Mouse (Mus musculus): ENCODE data around the gene Kank2.
A peak's percentile ranks its signal among the peaks of the same experiment; 100 is the strongest.
"Not testable (repeated sequence)": the region's sequence is repeated elsewhere in the genome, so short reads cannot be mapped to it uniquely, and the experiment has no call there.

Gene Kank2

DNA sequence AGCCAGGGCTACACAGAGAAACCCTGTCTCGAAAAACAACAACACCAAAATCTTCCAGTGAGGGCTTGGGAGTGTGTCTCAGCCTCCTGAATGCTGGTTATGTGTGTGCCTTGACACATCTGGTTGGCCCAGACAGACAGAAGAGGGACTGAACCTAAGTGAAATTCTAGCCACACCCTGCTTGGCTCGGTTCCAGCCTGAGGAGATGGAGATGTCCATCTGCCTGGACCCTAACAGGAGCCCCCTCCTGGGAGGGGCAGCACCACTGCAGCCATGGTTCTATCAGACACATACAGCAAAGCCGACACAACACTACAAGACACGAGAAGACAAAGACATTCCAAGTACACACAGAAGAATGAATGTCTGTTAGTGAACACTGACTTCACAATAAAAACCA, 19.6 kb upstream of the Kank2 start:
- no peak for DNase-seq (ENCODE audit: low spot score in 2 of 2)

- no peak for DNase-seq (ENCODE audit: low spot score in 2 of 2)
Observed at GRCm38 (mm10) chr9:21816716-21817305, 18.3 kb upstream of the Kank2 start.

DNA sequence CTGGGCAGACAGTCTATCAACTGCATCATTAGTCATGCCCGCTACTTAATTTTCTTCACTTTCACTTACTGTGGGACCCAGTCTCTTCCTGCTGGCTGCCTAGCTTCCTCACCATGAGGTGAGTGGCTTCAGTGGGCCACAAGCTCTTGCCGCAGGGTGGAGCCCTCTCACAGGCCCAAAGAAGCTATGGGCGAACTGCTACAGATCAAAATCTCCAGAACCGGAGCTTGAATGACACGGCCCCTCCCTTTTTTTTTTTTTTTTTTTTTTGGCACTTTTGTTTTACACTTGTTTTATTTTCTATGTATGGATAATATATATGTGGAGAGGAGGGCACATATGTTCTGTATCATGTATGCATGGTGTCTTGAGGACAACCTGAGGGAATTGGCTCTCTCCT, 12.6 kb upstream of the Kank2 start:
- no peak for DNase-seq (ENCODE audit: low spot score in 2 of 2)

DNA sequence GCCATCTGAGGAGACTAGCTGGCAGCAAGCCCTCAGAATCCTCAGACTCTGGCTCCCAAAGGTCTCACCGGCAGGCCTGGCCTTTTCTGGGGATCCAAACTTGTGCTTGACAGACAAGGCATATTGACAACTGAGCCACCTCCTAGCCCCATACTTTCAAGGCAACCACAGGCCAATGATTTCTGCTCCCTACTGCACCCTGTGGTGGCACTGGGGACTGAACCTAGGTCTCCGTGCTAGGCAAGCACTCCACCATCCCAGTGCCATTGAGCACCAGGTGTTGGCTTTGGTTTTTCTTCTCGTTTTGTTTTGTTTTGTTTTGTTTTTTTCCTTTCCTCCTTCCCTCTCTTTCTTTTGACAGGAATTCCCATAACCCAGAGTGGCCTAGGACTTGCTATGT, 10.0 kb upstream of the Kank2 start:
- DNase-seq (ENCODE audit: low spot score in 2 of 2): no peak

- no peak for DNase-seq (ENCODE audit: low spot score in 2 of 2)
Observed at GRCm38 (mm10) chr9:21806976-21807375, 8.4 kb upstream of the Kank2 start.

DNA sequence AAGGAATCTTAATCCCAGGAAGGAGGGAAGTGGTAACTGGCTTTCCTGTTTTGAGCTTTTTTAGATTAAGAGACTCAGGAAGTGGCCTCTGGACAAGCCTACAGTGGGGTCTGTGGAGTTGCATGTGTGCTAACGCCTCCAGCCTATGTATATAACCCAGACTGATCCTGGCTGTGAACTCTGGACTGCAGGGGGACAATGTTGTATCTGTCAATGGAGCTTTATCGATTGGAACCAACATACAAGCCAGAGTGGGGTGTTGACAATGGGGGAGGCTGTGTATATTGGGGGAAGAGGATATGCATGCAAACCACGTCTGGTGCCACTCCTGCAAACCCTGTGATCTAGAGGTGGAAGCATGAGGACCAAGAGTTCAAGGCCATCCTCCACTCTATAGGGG, 7.8 kb upstream of the Kank2 start:
- no peak for DNase-seq (ENCODE audit: low spot score in 2 of 2)

DNA sequence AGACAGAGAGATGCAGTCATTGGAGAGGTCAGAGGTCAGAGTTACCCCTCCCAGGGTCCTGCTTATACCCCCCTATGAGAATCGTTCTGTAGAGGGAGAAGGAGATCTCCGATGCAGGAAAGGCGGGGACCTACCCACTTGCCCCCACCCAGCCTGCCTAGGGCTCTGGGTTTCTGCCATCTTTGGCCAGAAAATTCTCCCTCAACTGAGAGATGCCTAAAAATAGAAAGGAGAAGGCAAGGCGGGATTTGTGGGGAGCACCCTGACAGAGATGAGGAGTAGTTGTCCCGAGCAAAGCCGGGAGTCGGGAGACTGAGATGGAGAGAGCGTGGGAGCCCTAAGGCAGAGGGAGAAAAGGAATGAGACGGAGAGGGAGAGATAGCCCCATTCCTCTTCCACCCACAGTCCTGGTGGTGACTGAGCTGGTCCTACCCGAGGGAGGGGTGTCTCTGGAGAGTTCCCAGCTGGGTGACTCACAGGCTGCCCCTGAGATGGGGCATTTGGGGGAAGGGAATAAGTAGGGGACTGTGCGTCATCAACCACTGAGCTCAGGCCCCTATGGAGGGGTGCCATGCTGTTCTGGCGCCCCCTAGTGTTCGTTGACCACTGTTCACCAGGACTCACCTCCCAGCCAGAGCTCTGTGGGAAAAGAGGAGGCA, 5.6 kb upstream of the Kank2 start:
- DNase-seq (ENCODE audit: low spot score in 2 of 2): peak; percentile 77 to 88

- no peak for DNase-seq (ENCODE audit: low spot score in 2 of 2)
Observed at GRCm38 (mm10) chr9:21801591-21801990, 3.0 kb upstream of the Kank2 start.

DNA sequence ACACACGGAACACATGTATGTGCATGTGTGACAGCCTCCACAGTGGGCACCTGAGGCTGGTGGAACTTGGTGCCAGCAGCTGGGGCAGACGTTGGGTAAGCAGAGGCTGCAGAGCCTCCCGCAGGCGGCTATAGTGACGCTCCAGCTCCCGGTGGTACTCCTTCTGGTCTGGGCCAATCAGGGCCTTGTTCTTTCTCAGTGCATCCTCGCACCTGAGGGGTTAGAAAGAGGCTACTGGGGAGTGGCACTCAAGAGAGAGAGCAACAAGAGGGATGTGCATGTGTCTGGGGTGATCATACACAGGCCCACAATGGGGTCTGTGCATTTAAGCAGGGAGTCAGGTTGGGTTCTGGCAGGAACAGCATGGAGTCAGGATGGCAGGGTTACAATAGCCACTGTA, 2.6 kb upstream of the Kank2 start:
- DNase-seq (ENCODE audit: low spot score in 2 of 2): no peak

- no peak for DNase-seq (ENCODE audit: low spot score in 2 of 2)
Observed at GRCm38 (mm10) chr9:21799010-21799350, 436 bp upstream of the Kank2 start.

GRCm38 (mm10) chr9:21797921-21798344, 611 bp downstream of the Kank2 start:
- DNase-seq (ENCODE audit: low spot score in 2 of 2): peak; percentile 75 to 80

GRCm38 (mm10) chr9:21796919-21797318, 1.6 kb downstream of the Kank2 start:
- DNase-seq (ENCODE audit: low spot score in 2 of 2): no peak

GRCm38 (mm10) chr9:21796259-21796658, 2.3 kb downstream of the Kank2 start:
- no peak for DNase-seq (ENCODE audit: low spot score in 2 of 2)

- no peak for DNase-seq (ENCODE audit: low spot score in 2 of 2)
Observed at GRCm38 (mm10) chr9:21795579-21795978, 3.0 kb downstream of the Kank2 start.

DNA sequence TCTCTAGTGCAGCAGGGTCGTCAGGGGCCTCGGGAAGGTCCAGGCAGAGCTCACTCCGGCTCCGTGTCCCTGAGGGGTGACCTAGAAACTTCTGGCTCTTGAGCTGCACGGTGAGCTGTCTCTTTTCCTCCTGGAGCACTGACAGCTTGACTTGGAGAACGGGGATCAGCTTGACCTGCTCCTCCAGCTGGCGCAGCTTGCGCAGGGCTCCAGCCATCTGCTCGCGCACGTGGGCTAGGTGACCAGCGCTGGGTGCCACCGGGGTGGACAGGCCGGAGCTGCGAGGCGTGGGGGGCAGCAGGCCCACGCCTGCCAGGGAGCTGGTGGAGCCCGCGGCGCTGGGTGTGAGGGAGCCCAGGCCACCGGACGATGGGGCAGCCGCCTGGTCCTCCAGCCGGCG, 3.6 kb downstream of the Kank2 start:
- DNase-seq (ENCODE audit: low spot score in 2 of 2): no peak

- no peak for DNase-seq (ENCODE audit: low spot score in 2 of 2)
Observed at GRCm38 (mm10) chr9:21794344-21794834, 4.2 kb downstream of the Kank2 start.

DNA sequence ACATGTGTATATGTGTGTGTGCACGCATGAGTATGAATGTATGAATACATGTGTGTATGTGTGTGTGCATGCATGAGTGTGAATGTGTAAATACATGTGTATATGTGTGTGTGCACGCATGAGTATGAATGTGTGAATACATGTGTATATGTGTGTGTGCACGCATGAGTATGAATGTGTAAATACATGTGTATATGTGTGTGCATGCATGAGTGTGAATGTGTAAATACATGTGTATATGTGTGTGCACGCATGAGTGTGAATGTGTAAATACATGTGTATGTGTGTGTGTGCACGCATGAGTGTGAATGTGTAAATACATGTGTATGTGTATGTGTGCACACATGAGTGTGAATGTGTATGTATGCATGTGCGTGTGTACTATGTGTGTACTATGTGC, 5.0 kb downstream of the Kank2 start:
- not testable (repeated sequence) for DNase-seq (ENCODE audit: low spot score in 2 of 2)

GRCm38 (mm10) chr9:21792644-21793043, 5.9 kb downstream of the Kank2 start:
- no peak for DNase-seq (ENCODE audit: low spot score in 2 of 2)

DNA sequence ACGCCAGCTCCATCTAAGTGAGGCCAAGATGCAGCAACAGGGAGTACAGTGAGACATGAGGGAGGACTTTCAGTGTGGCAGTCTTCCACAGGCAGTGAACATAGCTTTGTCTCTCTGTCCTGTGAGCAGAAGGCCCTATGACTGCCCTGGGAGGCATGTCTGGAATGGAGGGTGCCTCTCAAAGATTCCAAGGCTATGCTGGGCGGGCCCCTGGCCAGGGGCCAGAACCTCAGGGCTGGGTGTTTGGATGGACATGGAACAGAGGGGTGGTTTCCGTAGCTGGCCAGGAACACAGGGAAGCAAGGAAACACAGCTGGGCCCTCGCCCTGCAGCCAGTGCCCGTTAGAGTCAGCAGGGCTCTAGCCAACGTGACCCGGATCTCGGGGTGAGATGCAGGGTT, 6.7 kb downstream of the Kank2 start:
- DNase-seq (ENCODE audit: low spot score in 2 of 2): peak in 1 of 2 experiments; percentile 68

DNA sequence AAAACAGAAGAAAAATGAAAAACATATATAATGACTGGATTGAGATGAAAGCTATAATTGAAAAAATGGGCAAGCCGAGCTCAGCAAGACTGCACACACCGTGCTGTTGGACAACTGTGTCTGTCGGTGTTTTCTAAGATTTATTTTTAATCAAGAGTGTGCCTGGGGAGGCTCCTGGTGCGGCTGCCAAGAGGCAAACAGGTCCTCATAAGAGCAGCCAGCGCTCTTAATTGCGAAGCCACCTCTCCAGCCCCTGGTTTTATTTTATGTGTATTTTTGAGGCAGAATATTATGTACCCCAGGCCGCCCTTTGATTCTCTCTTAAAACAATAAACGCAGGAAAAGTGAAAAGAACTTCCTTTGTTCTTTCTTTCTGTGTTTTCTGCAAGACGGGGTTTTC, 10.3 kb downstream of the Kank2 start:
- no peak for DNase-seq (ENCODE audit: low spot score in 2 of 2)

DNA sequence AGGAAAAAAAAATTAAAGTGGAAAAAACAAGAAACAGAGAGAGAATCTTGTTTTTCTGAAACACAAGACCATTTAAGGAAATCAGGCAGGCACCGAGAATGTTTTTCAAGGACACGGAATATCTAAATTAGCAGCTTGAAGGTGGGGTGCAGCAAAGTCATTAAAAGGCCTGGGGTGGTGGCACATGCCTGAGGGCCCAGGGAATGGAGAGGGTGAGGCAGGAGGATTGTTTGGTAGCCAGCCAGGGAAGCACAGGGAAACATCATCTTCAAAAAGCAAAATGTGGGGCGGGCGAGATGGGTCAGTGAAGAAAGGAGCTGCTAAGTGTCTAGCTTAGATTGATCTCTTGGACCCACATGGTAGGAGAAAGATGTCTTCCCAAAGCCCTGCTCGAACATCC, 10.9 kb downstream of the Kank2 start:
- DNase-seq (ENCODE audit: low spot score in 2 of 2): no peak

GRCm38 (mm10) chr9:21786906-21787305, 11.6 kb downstream of the Kank2 start:
- DNase-seq (ENCODE audit: low spot score in 2 of 2): peak in 1 of 2 experiments; percentile 78

DNA sequence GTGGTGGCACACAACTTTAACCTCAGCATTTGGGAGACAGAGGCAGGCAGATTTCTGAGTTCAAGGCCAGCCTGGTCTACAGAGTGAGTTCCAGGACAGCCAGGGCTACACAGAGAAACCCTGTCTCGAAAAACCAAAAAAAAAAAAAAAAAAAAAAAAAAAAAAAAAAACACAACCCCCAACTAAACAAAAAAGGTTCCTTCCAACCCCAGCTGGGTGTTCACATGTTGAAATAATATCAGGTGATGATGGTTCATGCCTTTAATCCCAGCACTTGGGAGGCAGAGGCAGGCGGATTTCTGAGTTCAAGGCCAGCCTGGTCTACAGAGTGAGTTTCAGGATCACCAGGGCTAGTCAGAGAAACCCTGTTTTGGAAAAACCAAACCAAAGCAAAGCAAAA, 12.2 kb downstream of the Kank2 start:
- not testable (repeated sequence) for DNase-seq (ENCODE audit: low spot score in 2 of 2)
